Mouse (Mus musculus): ENCODE data around the gene 4930558K02Rik.

Gene 4930558K02Rik

DNA sequence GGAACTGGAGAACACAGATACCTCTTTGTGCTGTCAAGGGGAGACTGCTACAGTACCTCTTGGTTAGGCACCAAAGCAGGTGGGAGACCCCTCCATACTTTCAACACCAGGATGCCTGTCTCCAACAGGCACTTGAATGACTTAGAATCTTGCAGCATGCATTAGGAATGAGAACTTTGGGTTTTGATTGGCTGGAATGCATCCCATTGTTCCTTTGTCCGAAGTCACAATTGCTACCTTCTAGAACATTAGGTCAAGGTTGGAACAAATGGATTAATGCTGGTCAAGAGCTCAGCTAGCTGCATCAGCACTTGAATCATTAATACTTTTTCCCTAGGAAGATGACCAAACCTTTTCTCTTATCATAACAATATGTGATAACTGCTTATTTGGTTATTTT, at the start of gene 4930558K02Rik:
TSS of gene 4930558K02Rik (minus strand) at position 101 of the 400 bp plus-strand sequence.
- DNase-seq (ENCODE audit: low read depth) = no peak

DNA sequence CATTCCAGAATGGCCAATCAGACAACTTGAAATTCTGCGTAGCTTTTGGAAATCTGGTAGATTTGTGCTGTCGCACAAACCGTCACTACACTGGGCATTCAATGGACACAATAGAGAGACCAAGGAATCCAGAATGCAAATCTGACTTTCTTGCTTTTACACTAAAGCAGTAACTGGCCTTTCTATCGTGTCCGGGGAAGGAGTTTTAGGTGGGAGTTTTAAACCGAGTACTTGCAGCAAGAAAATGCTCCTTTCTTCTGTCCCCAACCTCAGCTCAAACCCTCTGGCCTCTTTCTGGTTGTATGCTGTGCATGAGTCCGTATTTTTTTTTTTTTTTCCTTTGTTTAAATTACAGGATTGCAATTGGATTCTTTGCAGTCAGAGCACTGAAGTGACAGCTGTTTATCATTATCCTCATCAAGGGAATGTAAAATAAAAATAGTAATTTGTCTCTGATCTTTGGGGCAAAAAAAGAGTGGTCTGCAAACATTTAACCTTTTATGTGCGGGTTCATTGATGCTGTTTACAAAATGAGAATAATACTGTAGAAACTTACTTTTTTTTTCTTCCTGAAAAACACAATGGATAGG, 44.3 kb upstream of the 4930558K02Rik start:
- no peak for DNase-seq (ENCODE audit: low read depth)

DNA sequence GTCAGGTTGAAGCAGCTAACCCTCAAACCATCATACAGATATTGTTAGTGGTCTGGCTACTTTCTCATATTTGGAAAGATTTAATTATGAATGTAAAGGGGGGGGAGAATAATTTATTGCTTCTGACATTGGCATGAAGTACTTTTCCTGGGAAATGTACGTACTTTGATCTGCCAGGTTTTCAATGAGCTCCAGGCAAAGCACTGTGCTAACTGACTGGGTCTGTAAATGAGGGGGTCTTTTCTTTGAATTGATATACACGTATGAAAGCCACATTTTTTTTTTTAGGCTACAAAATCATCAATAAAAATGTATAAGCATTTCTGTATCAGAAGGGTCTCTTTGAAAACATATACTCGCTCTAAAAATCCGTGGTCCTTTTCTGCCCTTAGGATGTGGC, 41.3 kb upstream of the 4930558K02Rik start:
- no peak for DNase-seq (ENCODE audit: low read depth)

DNA sequence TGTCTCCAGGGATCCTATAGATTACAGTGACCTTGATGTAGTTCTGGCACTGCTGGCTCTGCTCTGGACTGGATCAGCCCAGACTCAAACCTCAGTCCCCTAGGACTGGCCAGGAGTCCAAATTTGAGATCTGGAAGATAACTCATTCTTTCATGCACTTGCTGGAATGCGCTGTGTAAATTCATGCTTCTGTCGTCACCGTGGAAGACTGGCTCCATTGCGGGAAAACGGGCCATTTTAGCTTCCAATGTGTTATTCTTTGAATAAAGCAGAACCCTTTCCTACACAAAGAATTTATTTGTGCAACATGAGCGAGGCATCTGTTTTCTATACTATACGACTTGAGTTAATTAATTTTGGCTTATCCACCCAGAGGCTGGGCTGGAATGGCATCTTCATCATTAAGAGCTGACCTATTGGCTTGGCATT, 40.9 kb upstream of the 4930558K02Rik start:
- no peak for DNase-seq (ENCODE audit: low read depth)

DNA sequence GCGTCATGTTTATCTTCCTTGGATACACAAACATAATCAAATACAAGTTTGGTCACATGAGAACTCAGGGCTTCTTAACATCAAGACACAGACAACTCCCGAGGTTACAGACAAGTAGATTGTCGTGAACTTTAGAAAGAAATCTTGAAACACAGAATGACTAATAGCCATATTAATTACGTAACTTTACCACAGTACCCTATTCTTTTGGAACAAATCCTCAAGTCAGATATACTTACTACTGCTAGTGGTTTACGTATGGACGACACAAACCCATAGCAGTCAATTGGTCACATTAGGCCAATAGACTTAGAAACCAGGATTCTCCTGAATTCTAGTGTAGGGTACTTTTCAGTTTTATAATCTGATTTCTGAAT, 39.2 kb upstream of the 4930558K02Rik start:
- DNase-seq (ENCODE audit: low read depth) = no peak

DNA sequence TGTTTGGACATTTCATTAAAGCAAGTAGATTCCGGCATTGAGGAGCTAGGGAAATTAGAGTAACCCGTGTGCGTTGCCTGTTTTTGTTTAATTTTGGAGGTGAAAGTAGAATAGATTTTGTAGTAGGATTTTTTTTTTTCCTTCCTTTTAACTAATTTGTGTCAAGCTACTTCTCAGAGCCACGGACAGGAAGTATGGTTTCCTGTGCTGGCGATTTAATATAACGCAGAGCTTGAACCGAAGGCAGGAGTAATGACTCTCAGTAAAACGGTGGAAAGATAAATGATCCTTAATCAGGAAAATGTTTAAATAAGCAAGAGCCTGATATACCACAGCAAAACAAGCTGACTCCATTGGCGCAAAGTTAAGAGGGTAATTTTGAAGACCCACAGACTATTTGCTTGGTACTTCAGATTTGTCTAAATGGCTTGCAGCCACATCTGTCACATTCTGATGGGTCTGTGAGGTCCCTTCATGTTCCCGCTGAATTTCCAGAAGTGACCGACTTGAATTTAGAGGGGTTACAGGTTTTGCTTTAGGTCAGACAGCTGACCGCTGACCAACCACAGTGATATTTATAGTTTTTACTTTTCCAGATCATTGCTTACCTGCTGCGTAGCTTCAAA, 38.7 kb upstream of the 4930558K02Rik start:
- DNase-seq (ENCODE audit: low read depth) = no peak

DNA sequence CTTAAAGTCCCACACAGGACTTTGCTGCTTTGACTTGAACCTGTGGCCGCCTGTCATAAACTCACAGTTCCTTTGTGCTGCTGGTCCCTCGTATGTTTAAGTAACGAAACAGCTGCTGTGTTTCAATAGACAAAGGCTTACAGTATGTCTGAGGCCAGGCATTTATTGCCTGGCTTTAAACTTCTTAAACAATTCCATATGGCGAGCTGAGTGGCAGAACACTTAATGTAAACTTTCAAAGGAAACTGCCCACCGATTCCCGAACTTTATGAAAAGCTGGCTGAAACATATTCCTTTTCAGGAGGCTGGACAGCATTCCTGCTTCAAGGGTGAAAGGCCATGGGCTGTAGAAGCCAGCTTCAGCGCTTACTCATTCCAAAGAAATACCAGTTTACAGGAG, 37.5 kb upstream of the 4930558K02Rik start:
- DNase-seq (ENCODE audit: low read depth) = no peak

DNA sequence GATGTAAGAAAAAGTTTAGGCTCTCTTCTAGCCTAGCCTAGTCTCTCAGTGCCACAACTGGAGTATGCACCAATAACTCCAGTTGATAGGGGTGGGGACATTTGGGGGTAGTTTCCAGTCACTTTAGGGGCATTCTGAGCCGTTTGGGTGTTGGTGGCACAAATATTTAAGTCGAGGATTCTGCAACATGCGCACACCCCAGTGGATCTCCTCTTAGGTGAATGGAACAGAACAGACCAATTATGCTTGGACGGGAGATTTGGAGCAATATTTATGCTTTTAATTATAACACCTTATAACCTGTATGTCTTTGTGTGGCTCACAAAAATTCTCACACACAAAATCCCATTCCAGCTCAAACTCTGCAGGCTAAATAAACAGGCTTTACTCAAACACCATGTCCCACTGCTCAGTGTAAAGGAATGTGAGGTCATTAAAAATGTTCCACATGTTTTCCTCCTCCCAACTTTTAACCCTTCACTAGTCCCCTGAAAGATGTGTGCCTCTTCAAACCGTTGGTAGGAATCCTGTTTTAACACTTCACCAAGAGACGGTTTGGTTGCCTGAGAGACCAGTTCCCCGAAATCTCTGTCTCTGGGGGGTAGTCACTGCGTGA, 35.9 kb upstream of the 4930558K02Rik start:
- no peak for DNase-seq (ENCODE audit: low read depth)

DNA sequence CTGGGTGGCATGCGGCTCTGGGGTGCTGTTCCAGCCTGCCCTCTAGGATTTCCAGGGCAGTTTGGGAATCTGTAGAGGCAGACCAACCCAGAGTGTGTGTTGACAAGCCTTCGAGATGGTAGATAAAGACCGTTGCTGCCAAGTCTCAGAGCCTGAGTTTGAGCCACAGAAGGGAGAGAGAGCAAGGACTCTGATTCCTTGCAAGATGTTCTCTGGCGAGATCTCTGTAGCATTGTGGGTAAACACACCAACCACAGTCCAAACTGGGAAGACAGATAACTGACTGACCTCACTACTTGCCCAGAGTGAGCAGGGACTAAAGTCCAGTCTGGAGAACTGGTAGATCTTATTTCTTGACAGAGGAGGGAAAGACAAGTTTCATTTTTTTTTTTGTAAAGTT, 34.1 kb upstream of the 4930558K02Rik start:
- no peak for DNase-seq (ENCODE audit: low read depth)

DNA sequence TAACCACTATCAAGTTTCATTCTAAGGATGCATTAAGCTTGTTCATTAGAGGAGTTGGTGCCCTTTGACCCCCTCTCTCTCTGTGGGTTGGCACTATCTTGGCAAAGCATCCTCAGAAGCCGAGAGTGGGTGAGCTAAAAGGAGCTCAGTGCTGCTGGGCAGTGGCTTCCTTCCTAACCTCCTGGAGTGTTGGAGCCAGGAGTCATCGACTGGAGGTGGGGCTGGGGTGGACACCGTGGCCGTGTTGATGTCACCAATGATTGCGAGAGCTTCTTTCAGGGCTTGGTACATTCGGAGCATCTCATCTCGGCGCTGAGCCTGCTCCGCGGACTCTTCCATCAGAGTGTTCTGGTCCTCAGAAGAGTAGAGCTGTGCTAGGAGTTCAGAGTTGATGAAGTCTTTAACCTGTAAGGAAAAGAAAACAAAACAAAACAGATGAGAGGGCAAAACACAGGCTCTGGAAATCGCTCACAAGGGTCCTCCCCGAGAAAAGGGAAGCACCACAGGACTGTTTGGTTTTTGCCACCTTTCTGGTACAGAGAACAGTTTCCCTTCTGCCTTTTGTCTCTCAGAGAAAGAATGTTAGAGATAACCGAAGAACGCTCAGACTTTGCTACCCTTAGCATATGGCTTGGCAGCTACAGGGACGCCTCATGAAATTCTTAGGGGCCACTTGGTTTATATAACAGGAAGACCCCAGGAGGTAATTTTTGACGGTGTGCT, 32.2 kb upstream of the 4930558K02Rik start:
- DNase-seq (ENCODE audit: low read depth) = no peak

DNA sequence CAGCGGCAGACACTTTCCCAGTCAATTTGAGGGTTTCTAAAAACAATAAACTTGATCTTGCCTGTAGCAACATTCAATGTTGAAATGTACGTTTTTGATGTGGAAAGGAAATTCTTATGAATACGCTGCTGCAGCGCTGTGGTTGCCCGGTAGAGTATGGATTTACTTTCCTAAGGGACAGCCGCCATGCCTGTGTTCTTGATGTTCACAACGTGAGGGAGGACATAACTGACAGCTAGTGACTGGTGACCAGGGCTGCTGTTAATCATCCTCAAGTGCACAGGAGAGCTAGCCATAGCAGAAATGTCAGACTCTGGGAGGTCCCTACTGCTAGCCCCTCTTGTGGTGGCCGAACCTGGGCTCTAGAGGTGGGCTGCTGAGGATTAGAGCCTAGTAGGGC, 29.6 kb upstream of the 4930558K02Rik start:
- DNase-seq (ENCODE audit: low read depth) = no peak

DNA sequence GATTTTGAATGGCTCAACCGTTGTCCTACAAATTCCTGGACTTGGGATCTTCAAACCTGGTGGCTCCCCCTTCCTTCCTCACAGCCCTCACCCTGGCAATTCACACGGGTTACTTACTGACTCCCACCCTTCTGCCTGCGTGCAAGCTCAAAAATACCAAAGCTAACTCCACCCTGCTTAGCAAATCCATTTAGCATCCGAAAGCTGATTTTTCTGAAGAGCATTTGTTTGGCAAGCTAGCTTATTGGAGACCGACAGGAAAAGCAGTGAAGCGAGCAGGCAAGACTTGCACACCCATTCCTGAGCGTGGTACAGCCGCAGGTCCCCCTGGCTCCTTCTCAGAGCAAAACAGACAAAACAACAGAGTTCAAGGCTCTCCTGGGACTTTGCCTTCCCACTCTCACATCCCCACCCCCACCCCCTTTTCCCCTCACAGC, 29.2 kb upstream of the 4930558K02Rik start:
- no peak for DNase-seq (ENCODE audit: low read depth)

DNA sequence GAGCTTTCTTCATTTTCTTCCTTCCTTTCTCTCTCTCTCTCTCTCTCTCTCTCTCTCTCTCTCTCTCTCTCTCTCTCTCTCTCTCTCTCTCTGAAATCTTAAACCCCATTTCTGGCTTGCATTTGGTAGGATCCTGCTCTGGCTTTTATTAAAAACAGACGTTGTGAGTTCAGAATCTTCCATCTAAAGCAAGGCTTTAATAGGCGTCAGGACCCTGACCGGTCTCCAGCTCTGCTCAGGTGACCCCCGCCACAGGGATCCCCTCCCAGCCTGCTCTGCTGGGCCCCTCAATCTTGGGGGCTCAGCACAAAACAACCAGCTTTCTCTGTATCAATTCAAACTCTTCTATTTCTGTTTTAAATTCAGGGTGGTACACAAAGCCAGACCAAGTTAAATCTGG, 28.8 kb upstream of the 4930558K02Rik start:
- no peak for DNase-seq (ENCODE audit: low read depth)

DNA sequence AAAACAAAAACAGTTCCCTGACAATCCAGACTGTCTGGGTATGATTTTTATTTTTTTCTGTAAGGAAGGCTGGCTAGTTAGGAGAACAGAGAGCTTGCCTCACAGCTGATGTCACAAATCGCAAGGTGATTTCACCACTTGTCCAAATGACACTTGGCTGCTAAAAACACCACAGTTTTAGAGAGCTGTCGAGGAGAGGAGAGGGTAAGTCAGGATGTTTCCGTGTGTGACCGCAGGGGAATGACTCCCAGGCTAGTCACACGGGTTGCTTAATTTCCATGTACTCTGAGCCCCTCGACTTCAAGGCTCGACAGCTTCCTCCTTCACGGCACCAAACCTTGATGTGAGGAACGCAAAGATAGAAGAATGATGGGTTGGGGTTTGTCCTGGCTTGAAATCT, 26.7 kb upstream of the 4930558K02Rik start:
- DNase-seq (ENCODE audit: low read depth) = no peak

DNA sequence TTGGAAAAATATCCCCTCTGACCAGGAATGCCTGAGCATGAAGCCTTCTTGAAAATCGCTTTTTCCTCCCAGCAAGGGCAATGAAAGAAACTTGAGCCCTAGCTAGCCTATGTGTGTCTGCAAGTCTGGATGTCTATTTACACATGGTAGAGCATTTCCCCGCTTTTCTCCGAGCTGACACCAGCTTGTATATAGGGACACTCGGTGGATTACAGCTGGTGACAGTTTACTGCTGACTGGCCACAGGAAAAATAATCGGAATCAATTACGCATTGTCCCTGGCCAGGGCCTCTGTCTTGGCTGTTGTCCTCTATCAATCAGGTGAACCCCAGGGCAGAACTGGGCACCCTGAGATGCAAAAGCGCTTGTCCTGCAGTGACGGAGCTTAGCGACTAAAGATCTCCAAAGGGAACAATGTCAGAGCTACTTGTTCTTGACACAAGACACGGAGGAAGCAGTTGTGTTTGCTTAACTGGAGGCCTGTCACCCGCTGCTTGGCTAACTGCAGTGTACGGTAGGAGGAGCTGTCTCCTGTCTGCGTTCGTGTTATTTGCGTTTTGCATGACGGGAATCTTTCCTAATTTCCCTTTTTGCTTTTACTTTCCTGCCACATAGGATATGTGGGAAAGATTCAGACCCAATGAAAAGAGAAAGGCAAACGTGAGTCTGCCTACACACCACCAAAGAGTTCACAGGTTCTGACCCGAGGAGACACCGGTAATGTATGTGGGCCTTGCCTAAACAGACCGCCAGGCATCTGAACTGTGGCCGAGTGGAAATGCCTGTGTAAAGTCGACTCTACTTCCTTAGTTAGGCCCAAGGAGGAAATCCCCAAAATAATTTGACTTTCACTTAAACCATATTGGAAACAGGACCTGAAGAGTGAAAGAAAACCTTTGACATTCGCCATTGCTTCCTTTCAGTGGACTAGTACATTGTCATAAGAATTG, 25.7 kb upstream of the 4930558K02Rik start:
- no peak for DNase-seq (ENCODE audit: low read depth)

DNA sequence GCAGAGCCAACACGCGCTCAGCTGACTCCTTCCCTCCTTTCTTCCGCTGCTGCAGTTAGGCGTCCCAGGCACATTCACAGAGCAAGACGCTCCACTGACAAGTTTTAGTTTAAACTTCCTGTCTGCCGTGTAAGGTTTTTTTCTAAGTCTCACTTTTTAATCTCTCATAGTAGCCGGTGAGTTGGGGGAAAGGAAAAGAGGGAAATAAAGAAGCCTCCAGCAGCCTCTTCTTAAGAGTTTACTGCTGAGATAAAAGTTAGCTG, 25.0 kb upstream of the 4930558K02Rik start:
- no peak for DNase-seq (ENCODE audit: low read depth)

DNA sequence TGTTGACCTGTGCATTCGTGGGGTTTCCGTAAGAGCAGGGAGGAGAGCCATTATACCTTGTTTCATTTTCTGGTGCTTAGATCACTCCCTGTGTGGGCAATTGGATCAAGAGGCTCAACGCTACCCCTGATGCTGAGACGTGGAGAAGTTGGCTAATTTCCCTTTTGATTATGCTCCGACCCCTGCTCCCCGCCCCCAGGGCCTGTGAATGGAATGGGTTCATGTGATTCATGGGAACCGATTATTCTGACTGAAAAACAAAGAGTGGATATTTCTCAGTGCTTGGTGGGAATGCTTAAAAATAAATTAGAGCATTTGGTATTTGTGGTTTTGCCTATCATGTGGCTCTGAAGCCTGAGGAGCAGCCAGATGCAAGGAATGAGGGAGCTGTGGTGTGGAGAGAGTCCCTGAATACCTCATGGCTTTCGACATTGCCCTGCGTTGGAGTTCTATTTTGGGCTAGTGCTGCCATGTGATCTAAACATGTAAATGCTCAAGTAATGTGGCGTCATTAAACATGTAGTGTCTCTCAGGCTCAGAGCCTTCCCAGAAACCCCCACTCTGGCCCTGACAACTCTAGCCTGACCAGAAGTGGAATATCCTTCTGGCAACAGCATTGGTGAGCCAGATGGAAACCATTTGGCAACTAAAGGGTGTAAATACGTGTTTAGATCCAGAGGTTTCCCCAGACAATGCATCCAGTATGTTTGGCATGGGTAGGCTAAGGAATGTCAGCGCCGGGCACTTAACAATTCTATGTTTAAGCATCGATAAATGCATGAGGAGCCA, 24.5 kb upstream of the 4930558K02Rik start:
- no peak for DNase-seq (ENCODE audit: low read depth)

DNA sequence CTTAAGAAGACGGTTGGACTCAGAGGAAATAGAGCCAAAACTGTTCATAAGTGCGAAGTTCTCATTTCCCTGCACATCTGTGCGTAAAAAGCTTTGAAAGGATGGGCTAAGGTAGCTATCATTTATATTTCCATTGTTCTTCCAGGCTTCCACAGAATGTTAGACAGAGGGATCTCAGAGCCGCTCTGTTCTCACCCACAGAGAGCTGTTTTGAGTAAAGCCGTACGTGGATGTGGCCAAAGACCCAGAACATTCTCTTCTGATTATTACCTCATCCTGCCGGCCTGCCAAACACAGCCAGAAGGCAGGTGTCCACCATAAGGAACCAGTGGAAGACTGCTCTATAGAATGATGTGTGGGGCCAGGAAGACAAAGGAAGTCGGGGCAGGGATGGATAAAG, 21.9 kb upstream of the 4930558K02Rik start:
- no peak for DNase-seq (ENCODE audit: low read depth)

DNA sequence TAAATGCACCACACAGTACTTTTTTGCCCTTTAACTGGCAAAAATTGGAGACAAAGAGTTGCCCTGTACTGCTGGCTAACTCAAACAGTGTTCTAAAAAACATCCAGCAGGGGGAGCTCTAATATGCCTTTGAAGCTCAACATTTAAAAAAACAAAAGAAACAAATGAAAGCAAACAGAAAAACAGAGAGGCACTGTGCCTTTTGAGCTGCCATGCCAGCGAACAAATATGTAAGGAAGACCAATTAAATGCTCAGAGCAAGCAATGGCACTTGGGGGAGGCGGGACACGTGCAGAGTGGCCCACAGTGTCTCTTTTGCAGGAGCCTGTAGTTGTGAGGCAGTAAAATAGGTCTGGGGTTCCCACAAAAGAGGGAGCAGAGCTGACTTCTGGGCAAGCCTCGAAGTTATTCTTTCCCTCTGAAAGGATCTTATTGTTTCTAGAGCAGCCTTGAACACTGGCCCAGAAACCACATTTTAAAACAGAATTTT, 20.5 kb upstream of the 4930558K02Rik start:
- peak; percentile 85 for DNase-seq (ENCODE audit: low read depth)

DNA sequence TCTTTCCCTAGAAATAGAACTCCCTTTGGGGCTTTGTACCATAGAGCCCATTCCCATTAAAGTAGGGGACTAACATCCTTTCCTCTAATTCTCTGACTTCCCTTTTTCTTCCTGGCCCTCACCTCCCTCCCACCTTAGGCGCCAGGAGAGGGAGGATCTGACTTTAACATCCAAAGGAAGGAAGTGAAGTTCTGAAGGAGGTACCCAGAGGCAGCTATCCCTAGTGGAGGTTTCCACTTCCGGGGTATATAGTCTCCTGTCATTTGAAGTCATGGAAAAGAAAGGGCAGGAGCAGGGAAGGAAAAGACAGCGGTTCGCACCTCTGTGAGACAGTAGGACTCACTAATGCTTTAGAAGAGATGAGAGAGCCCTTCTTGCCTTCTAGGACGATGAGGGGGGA, 19.9 kb upstream of the 4930558K02Rik start:
- DNase-seq (ENCODE audit: low read depth) = no peak

DNA sequence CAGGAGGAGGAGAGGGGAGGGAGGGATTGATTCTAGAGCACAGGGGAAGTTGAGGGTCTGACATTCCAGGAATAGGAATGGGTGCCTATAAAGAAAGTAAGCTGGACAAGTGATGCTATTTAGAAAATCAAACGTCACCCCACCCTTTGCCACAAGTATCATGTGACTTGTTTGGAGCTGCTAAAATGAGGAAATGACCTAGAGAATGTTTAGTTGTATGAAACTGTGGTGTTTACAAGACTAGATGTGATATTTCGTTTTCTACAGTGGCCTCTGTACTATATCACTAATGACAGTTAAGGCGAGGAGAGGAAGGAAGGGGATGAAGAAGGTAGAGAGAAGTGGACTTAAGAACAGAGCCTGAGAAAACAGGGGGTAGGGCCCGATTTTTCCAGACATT, 19.3 kb upstream of the 4930558K02Rik start:
- peak; percentile 9 for DNase-seq (ENCODE audit: low read depth)

Measured in induced T-regulatory cell, adult 2 months (primary cell).